Mouse (Mus musculus) spleen, adult 2 months (tissue): ENCODE results near the gene BC030499.

Source experiments
- CTCF ChIP-seq: fragments of 200-500 bp; IDR thresholded peaks from 2 replicates; pipeline ENCODE4 v1.5.1; 2011; ENCODE audit warnings: mild to moderate bottlenecking, inconsistent platforms; ENCODE audit not compliant: insufficient read depth, insufficient read length, insufficient replicate concordance; ENCODE audit errors: extremely low read depth
- POLR2A ChIP-seq: fragments of 200-500 bp; IDR thresholded peaks from 2 replicates; pipeline ENCODE4 v1.6.1; 2011; ENCODE audit warnings: low read depth, low read length, inconsistent platforms

- no peak for TF ChIP-seq POLR2A
- no peak for TF ChIP-seq CTCF
Observed at GRCm38 (mm10) chr11:78324000-78324785, 33.6 kb downstream of the BC030499 start.
